Mouse (Mus musculus) CD8-positive naive resting alpha-beta T cell, adult 2 months (primary cell): ENCODE results near the gene Rbp1.

Experiments used
- DNase-seq, 2 experiments: peaks; one replicate each; pipeline ENCODE4 v3.0.0; 2022; ENCODE audit warnings: low read depth in 2 of 2, low spot score in 2 of 2

Rbp1 gene

DNA sequence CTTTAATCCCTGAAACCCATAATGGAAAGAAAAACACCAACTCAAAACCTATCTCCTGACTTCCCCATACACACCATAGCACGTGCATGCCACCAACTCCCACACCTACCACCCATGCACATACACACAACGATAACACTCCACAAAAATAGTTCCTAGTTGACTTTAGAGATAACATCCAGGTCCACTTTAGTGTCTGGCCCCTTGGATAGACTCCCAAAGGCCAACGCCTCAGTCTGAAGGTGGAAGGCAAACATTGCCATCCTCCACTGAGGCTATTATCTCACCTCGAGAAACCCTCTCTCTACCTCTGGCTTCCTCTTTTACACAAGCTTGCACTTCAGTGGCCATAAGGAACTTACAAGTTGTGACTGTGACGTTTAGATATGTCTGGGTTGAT is 69.5 kb downstream of the Rbp1 start:
- no peak for DNase-seq

DNA sequence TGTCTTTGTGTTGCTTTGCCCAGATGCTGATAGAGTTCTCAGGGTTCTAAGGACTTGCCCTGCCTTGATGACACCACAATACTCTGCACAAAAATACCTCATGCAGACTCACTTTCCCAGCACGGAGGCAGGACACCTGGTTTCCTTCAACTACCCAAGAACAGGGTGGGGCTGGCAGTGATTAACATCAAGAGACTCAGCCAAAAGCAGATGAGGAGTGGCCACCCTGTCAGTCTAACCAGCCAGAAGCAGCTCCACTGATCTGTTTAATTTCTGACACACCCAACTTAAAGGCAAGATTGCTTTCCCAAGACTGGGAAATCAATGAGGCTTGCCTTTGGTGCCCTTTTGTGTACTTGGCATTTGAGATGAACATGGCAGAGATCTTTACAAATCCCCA is 70.1 kb downstream of the Rbp1 start:
- no peak for DNase-seq
